Mouse (Mus musculus) forebrain, embryonic 15.5 days (tissue): Measurements from ENCODE around the gene Tex13c1. TPM values are rescaled to one million over a fixed set of nuclear protein-coding genes. Genes with fewer than 3 reads are reported as not detected.

ENCODE experiments used
- ATAC-seq: fragments of 200-750 bp; cut with Nextera tagmentation; replicated peaks from 2 replicates; pipeline ENCODE4 v1.8.0; 2017; ENCODE audit warnings: mild to moderate bottlenecking, moderate TSS enrichment, moderate library complexity
- H3K27ac ChIP-seq: fragments of 300-500 bp; sonication (generic); replicated peaks from 2 replicates; pipeline ENCODE4 v1.5.1; 2015; ENCODE audit warnings: mild to moderate bottlenecking, inconsistent platforms
- H3K27me3 ChIP-seq: fragments of 300-500 bp; sonication (generic); 2 replicates; pipeline ENCODE4 v1.6.1; 2015; ENCODE audit warnings: inconsistent platforms
- H3K36me3 ChIP-seq: fragments of 300-500 bp; sonication (generic); 2 replicates; pipeline ENCODE4 v1.6.1; 2015; ENCODE audit warnings: mild to moderate bottlenecking, inconsistent platforms
- H3K4me1 ChIP-seq: fragments of 300-500 bp; sonication (generic); 2 replicates; pipeline ENCODE4 v1.6.1; 2015; ENCODE audit warnings: inconsistent platforms
- H3K4me2 ChIP-seq: fragments of 300-500 bp; sonication (generic); replicated peaks from 2 replicates; pipeline ENCODE4 v1.6.1; 2015; ENCODE audit warnings: mild to moderate bottlenecking, inconsistent platforms
- H3K4me3 ChIP-seq: fragments of 300-500 bp; sonication (generic); 2 replicates; pipeline ENCODE4 v1.5.1; 2015; ENCODE audit warnings: mild to moderate bottlenecking, inconsistent platforms
- H3K9ac ChIP-seq: fragments of 300-500 bp; sonication (generic); replicated peaks from 2 replicates; pipeline ENCODE4 v1.6.1; 2015; ENCODE audit warnings: mild to moderate bottlenecking, inconsistent platforms
- H3K9me3 ChIP-seq: fragments of 300-500 bp; sonication (generic); 2 replicates; pipeline ENCODE4 v1.6.1; 2016; ENCODE audit warnings: inconsistent platforms
- WGBS: fragments of 180-500 bp; shearing (Covaris S2); methylation state at CpG from one replicate; pipeline ENCODE4 v1.1.7; 2015; ENCODE audit warnings: mixed read lengths; 5-methylcytosine and 5-hydroxymethylcytosine counted together
- polyA plus RNA-seq: library from polyadenylated mRNA; unstranded; fragments of >200 nt; fragmentation: Nextera tagmentation; extraction: Ambion mirVana; gene quantifications from 2 replicates; pipeline ENCODE4 v1.2.1, GENCODE M21; 2015

Gene Tex13c1
- polyA plus RNA-seq = not detected in 2 replicates

- Histone ChIP-seq H3K27me3 (no peaks in the 10 kb centered on the region), H3K36me3 (no peaks in the 10 kb centered on the region), H3K9me3 (no peaks in the 10 kb centered on the region), H3K4me2 (no peak within 1 kb of the TSS), H3K9ac (no peak within 1 kb of the TSS), H3K4me3 (no peak within 1 kb of the TSS), H3K4me1 (no peaks in the 10 kb centered on the region), H3K27ac (no peak within 1 kb of the TSS)
- no peak for ATAC-seq
- WGBS = 83% methylated on average over 3 of the region's 3 CpGs
Observed at GRCm38 (mm10) chrX:43590860-43591259, at the start of gene Tex13c1. Gene Tex13c1, plus strand, starts transcription at chrX:43591160.

Other genes with a start within 250 kb of the Tex13c1 start
- gene Tenm1, start 162.0 kb upstream of the Tex13c1 start, polyA plus RNA-seq = 17.4 and 18.5 TPM in 2 replicates